Mouse (Mus musculus) MEL (cell line): ENCODE data around the gene Armcx6. TPM values are rescaled to one million over a fixed set of nuclear protein-coding genes. Genes with fewer than 3 reads are reported as not detected.

ENCODE experiments used
- DNase-seq: peaks from one replicate; pipeline ENCODE4 v3.0.0; 2011; ENCODE audit warnings: low read depth, low spot score
- H3K27ac ChIP-seq: 2 replicates; pipeline ENCODE4 v1.5.1; 2012; ENCODE audit warnings: low read depth, mild to moderate bottlenecking, control low read depth, low read length, moderate library complexity; ENCODE audit not compliant: control insufficient read depth
- H3K27me3 ChIP-seq, 2 experiments: fragments of 150-350 bp in 1 of 2; sonication (generic) in 1 of 2; 2 replicates each; pipeline ENCODE4 v1.6.1; 2012; ENCODE audit warnings: low read length in 2 of 2, mild to moderate bottlenecking in 2 of 2, improper control_type of control experiment in 1 of 2, moderate library complexity in 1 of 2; ENCODE audit not compliant: insufficient read depth in 2 of 2, control insufficient read depth in 1 of 2
- H3K36me3 ChIP-seq, 2 experiments: 2 replicates each; pipeline ENCODE4 v1.6.1; 2012 to 2014; ENCODE audit warnings: low read length in 2 of 2, improper control_type of control experiment in 1 of 2, inconsistent platforms in 1 of 2, mild to moderate bottlenecking in 1 of 2; ENCODE audit not compliant: insufficient read depth in 2 of 2, control insufficient read depth in 1 of 2
- H3K4me1 ChIP-seq, 2 experiments: fragments of 150-350 bp in 1 of 2; sonication (generic) in 1 of 2; 2 replicates each; pipeline ENCODE4 v1.6.1; 2012; ENCODE audit warnings: low read length in 2 of 2, improper control_type of control experiment in 1 of 2, mild to moderate bottlenecking in 1 of 2; ENCODE audit not compliant: insufficient read depth in 2 of 2, control insufficient read depth in 1 of 2
- H3K4me3 ChIP-seq, 2 experiments: fragments of 150-350 bp in 1 of 2; sonication (generic) in 1 of 2; 2 replicates each; pipeline ENCODE4 v1.5.1; 2012; ENCODE audit warnings: low read depth in 2 of 2, low read length in 2 of 2, mild to moderate bottlenecking in 2 of 2, moderate library complexity in 2 of 2, control low read depth in 1 of 2, improper control_type of control experiment in 1 of 2; ENCODE audit not compliant: control insufficient read depth in 1 of 2, insufficient read depth in 1 of 2
- H3K79me2 ChIP-seq: 2 replicates; pipeline ENCODE4 v1.6.1; 2012; ENCODE audit warnings: mild to moderate bottlenecking, low read length, moderate library complexity; ENCODE audit not compliant: control insufficient read depth, poor library complexity, insufficient read depth
- H3K9ac ChIP-seq: 2 replicates; pipeline ENCODE4 v1.6.1; 2012; ENCODE audit warnings: low read depth, mild to moderate bottlenecking, control low read depth, low read length, moderate library complexity; ENCODE audit not compliant: control insufficient read depth, poor library complexity, severe bottlenecking
- H3K9me3 ChIP-seq: fragments of 150-350 bp; sonication (generic); replicated peaks from 2 replicates; pipeline ENCODE4 v1.6.1; 2012; ENCODE audit warnings: mild to moderate bottlenecking, low read length, improper control_type of control experiment, moderate library complexity; ENCODE audit not compliant: insufficient read depth
- BHLHE40 ChIP-seq: IDR thresholded peaks from 2 replicates; pipeline ENCODE4 v1.6.1; 2012; ENCODE audit warnings: low read depth, mild to moderate bottlenecking, inconsistent platforms, low read length, improper control_type of control experiment, borderline replicate concordance
- CHD2 ChIP-seq: IDR thresholded peaks from 2 replicates; pipeline ENCODE4 v1.6.1; 2011; ENCODE audit warnings: low read length, improper control_type of control experiment
- E2F4 ChIP-seq: IDR thresholded peaks from 2 replicates; pipeline ENCODE4 v1.6.1; 2011; ENCODE audit warnings: low read depth, low read length, improper control_type of control experiment, borderline replicate concordance
- ELF1 ChIP-seq: IDR thresholded peaks from 2 replicates; pipeline ENCODE4 v1.6.1; 2014; ENCODE audit warnings: low read depth, mild to moderate bottlenecking, inconsistent platforms, low read length, improper control_type of control experiment, moderate library complexity
- EP300 ChIP-seq, 2 experiments: IDR thresholded peaks; 2 replicates each; pipeline ENCODE4 v1.6.1; 2011; ENCODE audit warnings: improper control_type of control experiment in 2 of 2, low read length in 2 of 2, low read depth in 1 of 2, mild to moderate bottlenecking in 1 of 2
- ETS1 ChIP-seq: IDR thresholded peaks from 2 replicates; pipeline ENCODE4 v1.6.1; 2012; ENCODE audit warnings: low read depth, mild to moderate bottlenecking, inconsistent platforms, low read length, improper control_type of control experiment, moderate library complexity
- GATA1 ChIP-seq: IDR thresholded peaks from 2 replicates; pipeline ENCODE4 v1.6.1; 2011; ENCODE audit warnings: low read depth, low read length, improper control_type of control experiment
- MAZ ChIP-seq: IDR thresholded peaks from 2 replicates; pipeline ENCODE4 v1.6.1; 2012; ENCODE audit warnings: low read depth, mild to moderate bottlenecking, inconsistent platforms, low read length, improper control_type of control experiment
- MEF2A ChIP-seq: IDR thresholded peaks from 2 replicates; pipeline ENCODE4 v1.6.1; 2014; ENCODE audit warnings: low read depth, mild to moderate bottlenecking, inconsistent platforms, low read length, improper control_type of control experiment; ENCODE audit not compliant: poor library complexity, insufficient replicate concordance, severe bottlenecking; ENCODE audit errors: extremely low read depth
- MXI1 ChIP-seq: IDR thresholded peaks from 2 replicates; pipeline ENCODE4 v1.6.1; 2011; ENCODE audit warnings: mild to moderate bottlenecking, low read depth, low read length, improper control_type of control experiment
- MYB ChIP-seq: IDR thresholded peaks from 2 replicates; pipeline ENCODE4 v1.6.1; 2011; ENCODE audit warnings: mild to moderate bottlenecking, low read depth, low read length, improper control_type of control experiment
- NELFE ChIP-seq: IDR thresholded peaks from 2 replicates; pipeline ENCODE4 v1.6.1; 2011; ENCODE audit warnings: low read depth, low read length, improper control_type of control experiment
- SIN3A ChIP-seq: IDR thresholded peaks from 2 replicates; pipeline ENCODE4 v1.6.1; 2012; ENCODE audit warnings: low read length, improper control_type of control experiment, inconsistent platforms
- SMC3 ChIP-seq: IDR thresholded peaks from 2 replicates; pipeline ENCODE4 v1.6.1; 2011; ENCODE audit warnings: low read depth, low read length, improper control_type of control experiment
- TAL1 ChIP-seq: IDR thresholded peaks from 2 replicates; pipeline ENCODE4 v1.6.1; 2012; ENCODE audit warnings: mild to moderate bottlenecking, inconsistent platforms, low read length, moderate library complexity, mixed read lengths
- USF2 ChIP-seq, 2 experiments: IDR thresholded peaks; 2 replicates each; pipeline ENCODE4 v1.6.1; 2011 to 2012; ENCODE audit warnings: improper control_type of control experiment in 2 of 2, low read length in 2 of 2, borderline replicate concordance in 1 of 2, inconsistent platforms in 1 of 2, low read depth in 1 of 2, mild to moderate bottlenecking in 1 of 2; ENCODE audit not compliant: insufficient read depth in 1 of 2
- ZC3H11A ChIP-seq: IDR thresholded peaks from 2 replicates; pipeline ENCODE4 v1.6.1; 2012; ENCODE audit warnings: low read depth, mild to moderate bottlenecking, inconsistent platforms, low read length, improper control_type of control experiment
- polyA plus RNA-seq, 2 experiments: library from polyadenylated mRNA; stranded (reverse) in 1 of 2; unstranded in 1 of 2; fragments of >175 nt in 1 of 2; fragments of >200 nt in 1 of 2; gene quantifications; 2 replicates each; pipeline versions ENCODE4 v1.2.1 to v1.2.4; 2012; ENCODE audit warnings: low replicate concordance in 2 of 2, low read depth in 1 of 2; ENCODE audit not compliant: insufficient read length in 2 of 2, insufficient read depth in 1 of 2, missing spikeins in 1 of 2
- total RNA-seq: library from RNA; depleted of rRNA; stranded (reverse); fragments of 300-350 nt; gene quantifications from 2 replicates; pipeline ENCODE4 v1.2.3, GENCODE M21; 2012

Armcx6 gene
- total and polyA plus RNA-seq, 3 experiments: not detected

DNA sequence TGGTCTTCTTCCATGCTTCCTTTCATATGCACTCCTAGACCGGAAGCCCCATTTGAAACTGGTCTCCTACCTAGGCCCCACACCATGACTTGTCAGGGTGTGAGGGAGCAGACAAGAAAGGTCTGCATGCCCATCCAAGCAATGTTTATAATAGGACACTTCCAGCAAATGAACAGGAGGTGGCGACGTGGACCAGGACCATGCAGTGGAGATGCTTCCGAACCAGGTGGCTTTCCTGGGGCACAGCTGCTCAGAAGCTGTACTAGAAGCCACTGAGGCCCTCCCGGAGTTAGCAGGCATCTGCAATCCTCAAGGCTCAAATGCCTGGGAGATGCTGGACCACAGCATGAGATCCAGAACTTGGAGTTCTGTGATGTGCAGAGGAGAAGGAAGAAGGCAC, 4.8 kb downstream of the Armcx6 start (continued):
- TF ChIP-seq CHD2 (no peak), TAL1 (no peak), E2F4 (no peak), ETS1 (no peak), SIN3A (no peak), BHLHE40 (no peak), MEF2A (no peak), GATA1 (no peak), USF2 (IDR thresholded peaks at IDR 0.05; ENCODE audit: borderline replicate concordance in 1 of 2, insufficient read depth in 1 of 2, low read depth in 1 of 2, low read length in 2 of 2) (no peak), SMC3 (peak; percentile 91), EP300 (IDR thresholded peaks at IDR 0.05; ENCODE audit: low read depth in 1 of 2, low read length in 2 of 2) (no peak), MAZ (no peak)

DNA sequence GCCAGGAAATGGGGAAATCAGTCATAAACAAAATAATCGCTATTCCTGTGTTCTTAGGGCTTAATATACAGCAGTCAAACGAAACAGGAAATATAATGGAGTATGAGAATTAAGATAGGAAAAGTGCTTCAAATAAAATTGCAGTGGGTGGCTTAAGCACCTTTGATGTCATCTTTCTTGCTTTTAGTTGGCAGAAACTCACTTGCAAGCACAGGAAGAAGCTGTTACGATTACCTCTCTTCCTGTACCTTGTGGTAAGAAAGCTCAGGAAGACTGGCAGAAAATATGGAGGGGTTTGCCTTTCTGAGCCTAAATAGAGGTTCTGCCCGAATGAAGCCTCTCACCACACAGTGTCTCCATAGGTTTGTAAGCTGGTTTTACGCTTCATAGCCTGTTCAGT, 9.4 kb downstream of the Armcx6 start:
- no peak overlapping the region for H3K27ac ChIP-seq
- H3K4me1 ChIP-seq: no peaks in the 10 kb centered on the region
- H3K9ac ChIP-seq: no peak overlapping the region
- peaks cover 9 to 41% of the 10 kb centered on the region in 2 experiments for H3K27me3 ChIP-seq
- no peak overlapping the region for H3K4me3 ChIP-seq
- DNase-seq: no peak
- TF ChIP-seq ZC3H11A: no peak
- no peak for TF ChIP-seq MXI1
- TF ChIP-seq E2F4: no peak
- TF ChIP-seq NELFE: no peak
- no peak for TF ChIP-seq SIN3A
- no peak for TF ChIP-seq MYB
- no peaks in the 10 kb centered on the region for H3K36me3 ChIP-seq
- H3K79me2 ChIP-seq: no peaks in the 10 kb centered on the region
- H3K9me3 ChIP-seq: no peaks in the 10 kb centered on the region

DNA sequence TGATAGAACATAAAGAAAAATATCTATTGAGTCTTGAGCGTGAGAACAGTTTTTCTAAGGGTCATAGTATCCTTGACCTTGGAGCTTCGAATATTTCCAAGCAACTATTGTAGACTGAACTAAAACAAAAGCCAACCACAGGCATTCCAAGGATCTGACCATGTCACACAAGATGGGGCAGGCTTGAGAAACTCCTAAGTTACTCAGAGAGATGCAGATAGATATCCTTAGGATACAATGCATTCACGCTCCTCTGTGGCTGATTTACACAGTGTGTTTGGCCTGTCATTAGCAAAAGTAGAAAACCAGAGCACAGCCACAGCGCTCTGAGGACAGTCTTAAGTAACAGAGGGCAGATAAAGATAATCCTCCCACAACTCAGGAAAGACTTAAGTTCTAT, 12.1 kb downstream of the Armcx6 start:
- no peak overlapping the region for H3K27ac ChIP-seq
- no peak overlapping the region for H3K9ac ChIP-seq
- peak; percentile 14 for DNase-seq
- TF ChIP-seq ELF1 (no peak), ETS1 (no peak)
- no peaks in the 10 kb centered on the region for H3K4me1 ChIP-seq
- no peaks in the 10 kb centered on the region for H3K9me3 ChIP-seq
- H3K27me3 ChIP-seq: peaks cover 12 to 44% of the 10 kb centered on the region in 2 experiments
- H3K36me3 ChIP-seq: no peaks in the 10 kb centered on the region
- no peaks in the 10 kb centered on the region for H3K79me2 ChIP-seq
- no peak overlapping the region for H3K4me3 ChIP-seq
